Mouse (Mus musculus): ENCODE data around the gene Cog1. TPM values are rescaled to one million over a fixed set of nuclear protein-coding genes. Genes with fewer than 3 reads are reported as not detected.

Gene Cog1
- 36.9 and 37.6 TPM in 2 replicates for polyA plus RNA-seq (2015; fragmentation: Nextera tagmentation; extraction: Ambion mirVana)

DNA sequence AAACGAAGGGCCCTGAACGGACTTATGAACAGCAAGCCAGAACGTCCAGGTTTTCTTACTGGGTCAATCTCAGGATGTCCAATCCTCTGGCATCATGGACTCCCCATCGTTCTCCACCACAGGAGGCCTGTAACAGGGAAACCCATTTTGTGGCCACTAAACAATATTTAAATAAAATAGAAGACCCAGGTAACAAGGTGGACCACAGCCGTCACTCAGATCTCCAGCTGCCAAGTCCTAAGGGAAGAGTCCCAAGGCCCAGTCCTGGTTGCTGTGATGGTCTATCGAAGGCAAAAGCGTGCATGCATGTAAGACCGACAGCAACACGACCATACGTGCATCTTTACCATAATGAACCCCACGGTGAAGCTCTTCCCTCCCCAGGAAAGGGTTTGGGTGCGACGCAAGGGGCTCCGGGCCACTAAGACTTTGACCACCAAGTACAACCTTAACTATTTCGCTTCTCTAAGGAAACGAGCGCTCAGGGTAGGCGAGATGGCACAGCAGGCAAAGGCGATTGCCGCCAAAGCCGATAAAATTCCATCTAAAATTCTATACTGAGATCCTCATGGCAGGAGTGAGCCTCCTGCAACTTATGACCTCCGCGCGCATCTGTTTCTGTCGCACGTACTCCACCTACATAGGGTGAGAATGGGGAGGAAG lies at the start of gene Cog1:
Gene Cog1 (plus strand): TSS at position 480 of the 663 bp plus-strand sequence.
- ATAC-seq (replicated peaks) = no peak
- peaks cover 29% of the 10 kb centered on the region for H3K4me1 ChIP-seq
- no peaks in the 10 kb centered on the region for H3K27me3 ChIP-seq
- H3K36me3 ChIP-seq = peaks cover 21% of the 10 kb centered on the region
- no peaks in the 10 kb centered on the region for H3K9me3 ChIP-seq
- peak within 1 kb of the TSS; percentile 97 for H3K9ac ChIP-seq (replicated peaks)
- H3K4me3 ChIP-seq = peak within 1 kb of the TSS; percentile 97
- H3K4me2 ChIP-seq (replicated peaks) = peak within 1 kb of the TSS; percentile 72
- peak within 1 kb of the TSS; percentile 93 for H3K27ac ChIP-seq (replicated peaks)
- WGBS = 42% methylated on average over 26 of the region's 26 CpGs

DNA sequence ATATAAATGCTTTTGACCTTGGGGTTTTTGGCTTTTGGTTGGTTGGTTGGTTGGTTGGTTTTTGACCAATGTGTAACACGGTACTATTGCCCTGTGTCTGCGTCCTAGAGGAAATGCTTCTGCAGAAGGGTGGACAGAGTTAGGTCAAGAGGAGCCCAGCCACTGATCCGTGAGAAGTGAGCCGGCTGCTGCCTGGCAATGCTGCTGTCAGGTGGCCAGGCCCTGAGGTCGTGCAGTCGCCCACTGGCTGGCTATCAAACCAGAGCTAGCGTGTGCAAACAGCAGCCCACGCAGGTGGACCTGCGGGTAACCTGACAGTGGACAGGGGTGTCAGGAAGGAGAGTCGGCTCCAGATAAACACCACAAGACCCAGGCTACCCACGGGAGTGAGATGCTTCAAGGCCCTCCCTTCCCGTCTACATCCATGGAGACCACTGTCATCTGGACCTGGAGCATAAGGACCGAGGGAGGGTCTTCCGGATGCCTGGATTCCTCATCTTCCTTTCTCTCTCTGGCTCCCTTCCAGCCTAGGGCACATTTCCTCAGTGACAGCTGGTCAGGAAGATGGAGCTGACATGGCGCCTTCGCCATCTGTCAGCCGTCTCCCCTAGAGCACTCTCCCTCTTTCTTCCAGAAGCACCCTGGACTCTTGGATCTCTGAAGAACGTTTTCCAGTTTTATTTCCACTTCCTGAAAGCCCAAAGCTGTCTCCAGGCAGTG lies 48.3 kb upstream of the Cog1 start:
- Histone ChIP-seq H3K4me3 (no peak overlapping the region), H3K9ac (replicated peaks) (no peak overlapping the region), H3K27me3 (no peaks in the 10 kb centered on the region), H3K36me3 (no peaks in the 10 kb centered on the region), H3K27ac (replicated peaks) (peak overlapping the region; percentile 78), H3K4me1 (peaks cover 21% of the 10 kb centered on the region), H3K4me2 (replicated peaks) (no peak overlapping the region), H3K9me3 (no peaks in the 10 kb centered on the region)
- ATAC-seq (replicated peaks) = peak; percentile 26; the same call in 1 of the 2 replicates
- WGBS = 77% methylated on average over 18 of the region's 18 CpGs

DNA sequence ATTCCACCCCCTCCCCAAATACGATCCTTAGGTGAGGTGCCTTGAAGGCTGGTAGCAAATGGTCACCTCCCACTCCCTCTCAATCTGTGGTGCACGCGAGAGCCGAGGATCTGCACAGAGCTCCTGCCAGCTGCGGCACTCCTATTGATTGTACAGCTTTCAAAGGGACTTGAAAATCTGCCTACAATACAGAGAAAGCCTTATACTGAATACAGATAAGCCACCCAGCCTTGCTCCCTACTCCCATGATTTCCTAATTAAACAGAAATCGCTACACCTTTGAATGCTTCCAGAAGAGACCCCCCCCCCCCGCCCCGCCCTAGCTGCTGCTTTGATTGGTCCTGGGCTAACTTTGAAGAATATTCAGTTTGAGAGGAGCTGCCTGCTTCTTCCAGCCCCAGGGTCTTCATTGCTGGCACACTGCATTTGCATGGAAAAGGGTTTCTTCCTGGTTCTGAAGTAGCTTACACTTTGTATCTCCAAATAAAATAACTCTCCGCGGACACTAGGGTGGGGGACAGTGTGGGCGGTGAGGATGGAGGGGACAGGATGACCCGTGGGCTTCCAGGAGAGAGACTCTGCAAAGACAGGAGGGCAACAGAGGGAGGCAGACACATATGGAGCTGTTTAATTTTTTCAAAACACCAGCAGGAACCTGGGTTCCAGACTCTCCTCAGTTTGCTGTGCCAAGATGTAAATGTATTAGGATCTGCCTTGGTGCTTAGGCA lies 47.2 kb upstream of the Cog1 start:
- 0 out of 2 replicates have a peak overlapping the region, but pooled peaks have one; percentile 2 for H3K9ac ChIP-seq (replicated peaks)

DNA sequence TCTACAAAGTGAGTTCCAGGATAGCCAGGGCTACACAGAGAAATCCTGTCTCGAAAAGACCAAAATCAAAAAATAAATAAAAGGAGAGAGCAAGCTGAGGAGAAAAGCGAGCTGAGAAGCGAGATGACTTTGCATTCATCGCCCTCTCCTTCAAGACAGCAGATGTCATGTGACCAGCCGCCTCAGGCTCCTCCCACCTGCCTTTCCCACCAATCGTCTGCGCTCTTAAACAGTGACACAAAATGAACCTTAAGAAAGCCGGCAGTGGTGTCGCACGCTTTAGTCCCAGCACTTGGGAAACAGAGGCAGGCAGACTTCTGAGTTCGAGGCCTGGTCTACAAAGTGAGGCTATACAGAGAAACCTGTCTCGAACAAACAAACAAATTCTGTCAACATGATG lies 41.4 kb upstream of the Cog1 start:
- H3K9me3 ChIP-seq = no peaks in the 10 kb centered on the region
- no peaks in the 10 kb centered on the region for H3K36me3 ChIP-seq
- H3K27ac ChIP-seq (replicated peaks) = no peak overlapping the region
- ATAC-seq (replicated peaks) = no peak
- WGBS = 96% methylated on average over 12 of the region's 12 CpGs
- peaks cover 10% of the 10 kb centered on the region for H3K4me1 ChIP-seq
- no peak overlapping the region for H3K4me2 ChIP-seq (replicated peaks)
- H3K4me3 ChIP-seq = no peak overlapping the region
- H3K9ac ChIP-seq (replicated peaks) = no peak overlapping the region
- H3K27me3 ChIP-seq = no peaks in the 10 kb centered on the region

More for the DNA sequence above, 47.2 kb upstream of the Cog1 start:
- no peaks in the 10 kb centered on the region for H3K36me3 ChIP-seq
- no peaks in the 10 kb centered on the region for H3K27me3 ChIP-seq
- no peak overlapping the region for H3K4me3 ChIP-seq
- peaks cover 21% of the 10 kb centered on the region for H3K4me1 ChIP-seq
- H3K9me3 ChIP-seq = no peaks in the 10 kb centered on the region
- ATAC-seq (replicated peaks) = peak; percentile 63
- 20% methylated on average over 12 of the region's 12 CpGs for WGBS
- H3K27ac ChIP-seq (replicated peaks) = peak overlapping the region; percentile 78
- no peak overlapping the region for H3K4me2 ChIP-seq (replicated peaks)

DNA sequence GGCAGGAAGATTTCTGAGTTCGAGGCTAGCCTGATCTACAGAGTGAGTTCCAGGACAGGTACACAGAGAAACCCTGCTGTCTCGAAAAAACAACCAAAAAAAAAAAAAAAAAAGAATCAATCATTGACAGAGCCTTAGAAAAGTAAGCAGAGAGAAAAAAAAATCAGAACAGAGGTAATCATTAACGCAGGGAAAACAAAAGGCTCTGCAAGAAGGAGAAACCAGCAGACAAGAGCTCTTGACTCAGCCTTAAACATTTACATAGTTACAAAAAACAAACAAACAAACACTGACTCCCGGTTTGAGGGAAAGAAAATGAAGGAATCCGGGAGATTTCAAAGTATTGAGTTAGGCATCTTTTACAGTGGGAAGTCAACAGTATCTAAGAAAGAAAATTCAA lies 39.4 kb upstream of the Cog1 start:
- Histone ChIP-seq H3K4me1 (peaks cover 10% of the 10 kb centered on the region), H3K9ac (replicated peaks) (no peak overlapping the region), H3K4me2 (replicated peaks) (no peak overlapping the region), H3K4me3 (no peak overlapping the region), H3K27ac (replicated peaks) (no peak overlapping the region), H3K27me3 (no peaks in the 10 kb centered on the region), H3K9me3 (no peaks in the 10 kb centered on the region), H3K36me3 (no peaks in the 10 kb centered on the region)
- ATAC-seq (replicated peaks) = no peak
- 77% methylated on average over 5 of the region's 5 CpGs for WGBS

DNA sequence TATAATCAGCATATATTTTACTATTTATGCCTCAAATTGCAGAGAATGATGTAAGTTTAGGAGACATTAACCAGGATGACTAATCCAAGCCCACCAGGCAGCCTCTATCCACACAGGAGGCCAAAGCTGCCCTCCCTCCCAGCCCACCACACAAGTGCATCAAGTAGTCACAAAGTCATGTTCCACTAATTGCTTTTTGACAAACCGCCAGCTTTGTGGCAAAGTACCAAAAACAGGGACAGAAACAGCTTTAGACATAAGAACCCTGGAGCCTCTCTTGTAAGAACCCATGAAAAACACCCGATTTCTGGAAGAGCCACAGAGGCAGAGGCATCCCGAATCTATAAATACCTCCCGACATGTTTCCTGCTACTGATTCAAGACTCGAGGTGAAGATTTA lies 38.7 kb upstream of the Cog1 start:
- Histone ChIP-seq H3K9me3 (no peaks in the 10 kb centered on the region), H3K4me3 (no peak overlapping the region), H3K36me3 (no peaks in the 10 kb centered on the region), H3K9ac (replicated peaks) (no peak overlapping the region), H3K4me1 (peaks cover 10% of the 10 kb centered on the region), H3K27ac (replicated peaks) (no peak overlapping the region), H3K4me2 (replicated peaks) (no peak overlapping the region), H3K27me3 (no peaks in the 10 kb centered on the region)
- 69% methylated on average over 5 of the region's 5 CpGs for WGBS
- ATAC-seq (replicated peaks) = no peak

DNA sequence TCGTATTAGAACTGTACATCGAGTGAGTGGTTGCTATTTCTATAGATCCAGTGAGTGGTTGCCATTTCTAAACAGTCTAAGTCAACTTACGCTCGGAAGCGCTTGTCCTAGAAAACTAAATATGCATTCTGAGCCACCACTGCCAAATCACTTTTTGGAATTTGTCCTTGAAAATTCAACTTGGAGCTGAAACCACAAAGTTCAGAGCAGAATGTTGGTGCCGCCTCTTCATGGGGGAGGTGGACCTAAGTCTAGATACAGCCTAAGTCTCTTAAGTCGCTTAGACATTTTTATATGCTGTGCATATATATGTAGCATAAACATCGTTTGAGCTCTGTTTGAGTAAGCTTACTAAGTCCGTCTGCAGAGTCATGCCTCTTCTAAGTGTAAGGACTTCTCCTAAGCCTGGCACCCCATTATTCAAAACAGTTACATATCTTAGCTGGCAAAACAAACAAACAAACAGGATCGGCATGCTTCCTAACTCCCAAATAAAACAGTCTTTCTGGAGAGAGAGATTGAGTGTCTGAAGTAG lies 37.8 kb upstream of the Cog1 start:
- H3K9me3 ChIP-seq = no peaks in the 10 kb centered on the region
- H3K9ac ChIP-seq (replicated peaks) = no peak overlapping the region
- peaks cover 10% of the 10 kb centered on the region for H3K4me1 ChIP-seq
- H3K4me3 ChIP-seq = no peak overlapping the region
- ATAC-seq (replicated peaks) = no peak
- no peaks in the 10 kb centered on the region for H3K27me3 ChIP-seq
- WGBS = 88% methylated on average over 10 of the region's 10 CpGs
- H3K4me2 ChIP-seq (replicated peaks) = no peak overlapping the region
- H3K36me3 ChIP-seq = no peaks in the 10 kb centered on the region
- H3K27ac ChIP-seq (replicated peaks) = peak overlapping the region; percentile 79; the same call in 1 of the 2 replicates

DNA sequence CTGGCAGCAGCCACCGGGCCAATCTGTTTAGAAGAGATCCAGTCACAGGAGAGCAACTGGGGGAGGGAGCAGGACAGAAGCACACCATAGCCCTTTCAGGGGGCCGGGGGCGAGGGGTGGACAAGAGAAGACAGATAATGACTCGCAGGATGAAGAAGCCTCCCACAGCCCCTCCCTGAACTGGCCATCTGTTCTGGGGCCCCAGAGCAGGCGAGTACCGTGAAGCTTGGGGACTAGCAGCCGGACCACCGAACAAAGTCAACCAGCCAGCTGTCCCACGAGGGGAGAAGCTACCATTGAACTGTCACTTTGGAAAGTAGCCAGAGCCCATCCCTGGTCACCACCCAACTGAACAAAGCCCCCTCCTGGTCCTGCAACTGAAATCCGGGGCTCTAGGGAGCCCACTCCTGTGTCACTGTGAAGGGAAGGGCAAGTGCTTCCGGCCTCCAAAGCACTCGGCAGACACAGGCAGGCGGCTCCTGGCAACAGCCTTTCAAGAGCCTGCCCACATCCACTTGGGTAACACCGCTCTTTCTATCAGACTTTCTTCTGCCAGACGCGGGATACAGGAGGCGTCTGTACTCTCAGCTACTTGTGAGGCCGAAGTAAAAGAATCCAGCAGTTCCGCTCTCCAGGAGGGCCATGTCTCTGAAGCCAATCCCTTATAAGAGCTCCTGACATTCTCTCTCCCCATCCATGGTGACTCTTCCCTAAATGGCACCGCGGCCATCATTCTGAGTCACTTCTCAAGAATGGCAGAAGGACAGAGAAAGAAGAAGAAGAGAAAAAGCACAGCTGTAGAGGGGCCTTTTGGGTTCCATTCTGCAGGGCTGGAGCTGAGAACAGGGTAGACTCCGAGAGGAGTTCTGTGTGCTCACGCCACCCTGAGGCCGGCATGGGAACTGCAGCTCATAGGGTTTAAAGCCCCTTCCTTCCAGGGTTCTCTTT lies 37.0 kb upstream of the Cog1 start:
- Histone ChIP-seq H3K4me3 (no peak overlapping the region), H3K4me1 (peaks cover 10% of the 10 kb centered on the region), H3K9ac (replicated peaks) (no peak overlapping the region), H3K27ac (replicated peaks) (peak overlapping the region; percentile 79), H3K36me3 (no peaks in the 10 kb centered on the region), H3K27me3 (no peaks in the 10 kb centered on the region), H3K9me3 (no peaks in the 10 kb centered on the region), H3K4me2 (replicated peaks) (no peak overlapping the region; the same call in 1 of the 2 replicates)
- 21% methylated on average over 24 of the region's 24 CpGs for WGBS
- peak; percentile 77 for ATAC-seq (replicated peaks)

DNA sequence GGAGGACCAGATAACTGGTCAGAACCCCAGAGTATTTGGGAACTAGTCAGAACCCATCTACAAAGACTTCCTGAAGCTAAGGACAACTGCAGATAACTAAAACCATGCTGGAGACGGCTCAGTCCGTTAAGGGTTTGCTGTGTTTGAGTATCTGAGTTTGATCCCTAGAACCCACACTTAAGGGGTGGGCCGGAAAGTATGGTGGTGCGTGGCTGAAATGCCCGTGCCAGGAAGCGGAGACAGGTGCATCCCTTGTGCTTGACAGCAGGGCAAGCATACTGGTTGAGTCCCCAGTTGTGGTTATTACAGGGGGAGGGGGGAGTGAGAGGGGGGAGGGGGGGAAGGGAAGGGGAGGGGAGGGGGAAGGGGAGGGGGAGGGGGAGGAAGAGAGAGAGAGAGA lies 34.5 kb upstream of the Cog1 start:
- Histone ChIP-seq H3K9me3 (no peaks in the 10 kb centered on the region), H3K27me3 (no peaks in the 10 kb centered on the region), H3K36me3 (no peaks in the 10 kb centered on the region), H3K4me3 (no peak overlapping the region), H3K9ac (replicated peaks) (no peak overlapping the region), H3K4me2 (replicated peaks) (no peak overlapping the region), H3K27ac (replicated peaks) (no peak overlapping the region), H3K4me1 (peaks cover 30% of the 10 kb centered on the region)
- no peak for ATAC-seq (replicated peaks)
- 81% methylated on average over 6 of the region's 6 CpGs for WGBS

DNA sequence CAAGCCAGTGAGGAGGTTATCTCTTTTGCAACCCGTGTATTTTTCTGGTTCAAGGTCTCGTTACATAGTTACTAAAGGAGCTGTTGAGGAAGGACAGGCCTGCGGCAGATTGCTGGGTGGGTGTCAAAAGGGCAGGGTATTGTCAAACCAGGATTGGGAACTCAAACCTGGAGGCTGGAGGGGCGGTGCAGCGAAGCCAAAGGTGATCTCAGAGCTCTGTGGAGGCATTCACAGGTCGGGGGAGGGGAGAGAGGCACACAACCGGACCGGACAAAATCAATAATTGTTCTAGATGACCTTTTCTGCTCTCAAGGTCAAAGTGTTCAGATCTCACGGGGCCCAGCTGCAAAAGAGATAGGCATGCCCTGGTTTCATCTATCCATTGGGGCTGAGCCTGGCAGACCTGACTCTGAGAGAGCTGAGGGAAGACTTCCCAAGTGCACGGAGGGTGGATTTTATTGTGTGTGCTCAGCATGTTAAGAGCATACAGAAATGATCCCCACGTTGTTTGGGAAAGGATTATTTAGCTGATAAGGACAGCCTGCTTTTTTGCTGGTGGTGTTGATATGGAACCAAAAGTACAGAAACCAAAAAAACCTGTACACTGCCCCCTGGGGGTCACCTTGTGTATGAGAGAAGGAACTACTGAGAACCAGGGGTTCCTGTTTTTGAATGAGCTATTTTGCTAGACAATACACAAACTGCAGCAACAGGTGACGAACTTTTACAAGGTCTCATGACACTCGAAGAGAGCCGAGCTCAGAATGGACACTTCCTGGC lies 31.6 kb upstream of the Cog1 start:
- H3K27me3 ChIP-seq = no peaks in the 10 kb centered on the region
- no peak overlapping the region for H3K9ac ChIP-seq (replicated peaks)
- no peak overlapping the region for H3K4me3 ChIP-seq
- no peak for ATAC-seq (replicated peaks)
- 48% methylated on average over 14 of the region's 14 CpGs for WGBS
- H3K4me2 ChIP-seq (replicated peaks) = no peak overlapping the region
- no peak overlapping the region for H3K27ac ChIP-seq (replicated peaks)
- H3K36me3 ChIP-seq = no peaks in the 10 kb centered on the region
- H3K4me1 ChIP-seq = peaks cover 41% of the 10 kb centered on the region
- no peaks in the 10 kb centered on the region for H3K9me3 ChIP-seq

DNA sequence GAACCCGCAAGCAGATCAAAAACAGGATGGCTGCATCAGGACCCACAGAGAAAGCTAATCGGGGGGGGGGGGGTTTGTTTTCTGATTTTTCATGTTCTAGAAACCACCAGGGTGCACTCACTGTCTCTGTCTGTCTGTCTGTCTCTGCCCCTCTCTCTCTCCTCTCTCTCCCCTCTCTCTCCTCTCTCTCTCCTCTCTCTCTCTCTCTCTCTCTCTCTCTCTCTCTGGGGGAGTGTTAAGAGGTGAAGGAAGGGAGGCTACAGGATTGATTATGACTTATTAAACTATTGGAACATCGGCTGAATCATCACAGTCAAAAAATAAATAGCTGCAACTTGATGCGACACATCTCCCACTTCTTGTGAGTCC lies 30.7 kb upstream of the Cog1 start:
- H3K4me2 ChIP-seq (replicated peaks) = peak overlapping the region; percentile 98
- H3K4me3 ChIP-seq = peak overlapping the region; percentile 77
- peaks cover 43% of the 10 kb centered on the region for H3K4me1 ChIP-seq
- no peaks in the 10 kb centered on the region for H3K9me3 ChIP-seq
- 24% methylated on average over 4 of the region's 4 CpGs for WGBS
- peak overlapping the region; percentile 80 for H3K27ac ChIP-seq (replicated peaks)
- ATAC-seq (replicated peaks) = no peak
- no peaks in the 10 kb centered on the region for H3K27me3 ChIP-seq
- H3K9ac ChIP-seq (replicated peaks) = peak overlapping the region; percentile 77
- no peaks in the 10 kb centered on the region for H3K36me3 ChIP-seq
